21 mouse cellular contexts compared by ENCODE assay signal in genomic region chr5:123423885-123424284, GRCm38 (mm10). TPM values are rescaled to one million over a fixed set of nuclear protein-coding genes. Genes with fewer than 3 reads are reported as not detected.
DNase-seq lines count a peak whose midpoint lies in the region; ATAC-seq lines count a peak whose summit lies in the region.
"Had no signal": no experiment of that assay in that cellular context is flagged by ENCODE, and none has a peak within 500 bp of the region (broad histone marks: within the 10 kb centered on the region; RNA-seq: fewer than 3 reads in every experiment).

No protein-coding gene starts in this region.

- no peaks in the 10 kb centered on the region for H3K27me3 ChIP-seq in embryonic facial prominence, embryonic 14.5 days (replicated peaks; ENCODE audit: control insufficient read depth, insufficient read depth, low read length)
- no peaks in the 10 kb centered on the region for H3K27me3 ChIP-seq in embryonic facial prominence, embryonic 10.5 days (replicated peaks; ENCODE audit: low read depth, poor library complexity, severe bottlenecking)
- H3K27me3 ChIP-seq in heart, embryonic 14.5 days (ENCODE audit: control insufficient read depth, insufficient read depth, low read length): no peaks in the 10 kb centered on the region
- H3K27me3 ChIP-seq in heart, embryonic 11.5 days (ENCODE audit: control insufficient read depth, insufficient read depth, low read length): no peaks in the 10 kb centered on the region
- H3K27me3 ChIP-seq: hindbrain, embryonic 15.5 days; midbrain, embryonic 13.5 days; Patski had no signal

- no peaks in the 10 kb centered on the region for H3K36me3 ChIP-seq in embryonic facial prominence, embryonic 14.5 days (ENCODE audit: control insufficient read depth, insufficient read depth, low read length)
- peaks cover 15% of the 10 kb centered on the region for H3K36me3 ChIP-seq in embryonic facial prominence, embryonic 10.5 days (replicated peaks)
- H3K36me3 ChIP-seq in heart, embryonic 14.5 days (ENCODE audit: control insufficient read depth, insufficient read depth, low read length): no peaks in the 10 kb centered on the region
- no peaks in the 10 kb centered on the region; the same call in 1 of the 2 replicates for H3K36me3 ChIP-seq in heart, embryonic 11.5 days (ENCODE audit: control insufficient read depth, insufficient read depth, low read length)
- H3K36me3 ChIP-seq: hindbrain, embryonic 15.5 days had no signal

- 0 out of 2 replicates have a peak, but pooled peaks cover 4% of the 10 kb centered on the region for H3K9me3 ChIP-seq in embryonic facial prominence, embryonic 14.5 days (ENCODE audit: control insufficient read depth, low read length)
- H3K9me3 ChIP-seq in embryonic facial prominence, embryonic 10.5 days: peaks cover 11% of the 10 kb centered on the region; the same call in 1 of the 2 replicates
- peaks cover 6% of the 10 kb centered on the region; the same call in 1 of the 2 replicates for H3K9me3 ChIP-seq in heart, embryonic 14.5 days (ENCODE audit: control insufficient read depth, low read length)
- no peaks in the 10 kb centered on the region for H3K9me3 ChIP-seq in heart, embryonic 11.5 days (replicated peaks; ENCODE audit: control insufficient read depth, low read length)
- H3K9me3 ChIP-seq: hindbrain, embryonic 15.5 days; midbrain, embryonic 13.5 days had no signal

- H3K9ac ChIP-seq in embryonic facial prominence, embryonic 14.5 days (ENCODE audit: low read depth, low read length): no peak overlapping the region
- H3K9ac ChIP-seq in heart, embryonic 14.5 days (ENCODE audit: low read length): no peak overlapping the region
- H3K9ac ChIP-seq in heart, embryonic 11.5 days (ENCODE audit: low read depth, low read length): no peak overlapping the region
- H3K9ac ChIP-seq: hindbrain, embryonic 15.5 days; lung, embryonic 14.5 days; midbrain, embryonic 13.5 days had no signal

- ATAC-seq in embryonic facial prominence, embryonic 14.5 days (ENCODE audit: low read depth): no peak
- no peak for ATAC-seq in heart, embryonic 14.5 days (ENCODE audit: insufficient number of reproducible peaks, insufficient read depth, low FRiP score, low read depth)
- no peak for ATAC-seq in heart, embryonic 11.5 days (replicated peaks; ENCODE audit: insufficient number of reproducible peaks, low FRiP score, low TSS enrichment)
- ATAC-seq: activated CD4-positive, CD25-positive, alpha-beta regulatory T cell, adult 4 months; midbrain, embryonic 13.5 days; Patski had no signal

- H3K27ac ChIP-seq in embryonic facial prominence, embryonic 14.5 days (replicated peaks; ENCODE audit: low read depth, low read length): no peak overlapping the region
- no peak overlapping the region for H3K27ac ChIP-seq in embryonic facial prominence, embryonic 10.5 days (replicated peaks)
- H3K27ac ChIP-seq in heart, embryonic 14.5 days (replicated peaks in 1 of 2; ENCODE audit: control insufficient read depth in 1 of 2, insufficient read depth in 1 of 2, low read depth in 2 of 2, low read length in 2 of 2): peak overlapping the region in 1 of 2 experiments; percentile 50; a peak in 2 of 4 replicates
- H3K27ac ChIP-seq in heart, embryonic 11.5 days (ENCODE audit: low read depth, low read length): no peak overlapping the region
- H3K27ac ChIP-seq: hindbrain, embryonic 15.5 days; kidney, postnatal 0 days; midbrain, embryonic 13.5 days had no signal

- peaks cover 8% of the 10 kb centered on the region for H3K4me1 ChIP-seq in embryonic facial prominence, embryonic 14.5 days (ENCODE audit: control insufficient read depth, insufficient read depth, low read length)
- H3K4me1 ChIP-seq in embryonic facial prominence, embryonic 10.5 days: peaks cover 17% of the 10 kb centered on the region
- H3K4me1 ChIP-seq in heart, embryonic 14.5 days (ENCODE audit: control insufficient read depth in 2 of 2, insufficient read depth in 2 of 2, low read length in 2 of 2): peaks cover 0 to 14% of the 10 kb centered on the region in 2 experiments; a peak in 3 of 4 replicates
- peaks cover 8% of the 10 kb centered on the region for H3K4me1 ChIP-seq in heart, embryonic 11.5 days (ENCODE audit: control insufficient read depth, insufficient read depth, low read length)

- DNase-seq in embryonic facial prominence, embryonic 14.5 days (ENCODE audit: low spot score): peak; percentile 56
- DNase-seq in embryonic facial prominence, embryonic 10.5 days (ENCODE audit: low spot score): no peak
- peak; percentile 38 for DNase-seq in Muller cell, postnatal 12 days (ENCODE audit: inconsistent ontology term)
- DNase-seq in heart, postnatal 10 days: peak; percentile 36 to 43
- no peak for DNase-seq in cerebellum, postnatal 25 days
- no peak for DNase-seq in urinary bladder, postnatal 36 days (ENCODE audit: low spot score in 2 of 2)
- DNase-seq: B cell, adult 2 months; cerebellum, adult 18-20 months; kidney, adult 11 months; layer of hippocampus, postnatal 36 days; lung, embryonic 14.5 days; retina, postnatal 1 day; right cerebral cortex, postnatal 4 days; thymus, adult 2 months had no signal

- no peak overlapping the region for H3K4me2 ChIP-seq in embryonic facial prominence, embryonic 14.5 days (ENCODE audit: low read depth, low read length)
- 0 out of 2 replicates have a peak overlapping the region, but pooled peaks have one; percentile 14 for H3K4me2 ChIP-seq in heart, embryonic 14.5 days (ENCODE audit: low read length)
- H3K4me2 ChIP-seq in heart, embryonic 11.5 days: no peak overlapping the region
- H3K4me2 ChIP-seq: hindbrain, embryonic 15.5 days; lung, embryonic 14.5 days; midbrain, embryonic 13.5 days had no signal

- WGBS in embryonic facial prominence, embryonic 14.5 days: 55% methylated on average over 2 of the region's 2 CpGs
- WGBS in embryonic facial prominence, embryonic 10.5 days: 79% methylated on average over 2 of the region's 2 CpGs
- 19% methylated on average over 2 of the region's 2 CpGs for WGBS in heart, embryonic 14.5 days
- WGBS in heart, embryonic 11.5 days (ENCODE audit: insufficient replicate concordance): 48% methylated on average over 2 of the region's 2 CpGs

- no peak overlapping the region for H3K4me3 ChIP-seq in embryonic facial prominence, embryonic 14.5 days (ENCODE audit: low read depth, low read length)
- no peak overlapping the region for H3K4me3 ChIP-seq in embryonic facial prominence, embryonic 10.5 days
- no peak overlapping the region for H3K4me3 ChIP-seq in heart, embryonic 14.5 days (ENCODE audit: control insufficient read depth in 1 of 2, insufficient read depth in 1 of 2, low read depth in 1 of 2, low read length in 2 of 2)
- no peak overlapping the region for H3K4me3 ChIP-seq in heart, embryonic 11.5 days (ENCODE audit: low read depth, low read length)
- H3K4me3 ChIP-seq: hindbrain, embryonic 15.5 days; midbrain, embryonic 13.5 days had no signal

- intact Hi-C loops in heart, postnatal 10 days (cut with DNase I): no loop called here

RNA-seq across cellular contexts. Expression of gene Mlxip, which starts 29.3 kb away (rescaled TPM):
- 17.7 and 18.8 TPM in 2 replicates for polyA plus RNA-seq in embryonic facial prominence, embryonic 14.5 days (2014; fragmentation: Nextera tagmentation; extraction: Ambion mirVana)
- polyA plus RNA-seq in embryonic facial prominence, embryonic 10.5 days (2016; fragmentation: Nextera tagmentation; extraction: Ambion mirVana): 18.6 and 20.8 TPM in 2 replicates
- 12.6 and 13.6 TPM in 2 replicates for polyA plus RNA-seq in heart, embryonic 14.5 days (2014; fragmentation: Nextera tagmentation; extraction: Ambion mirVana)
- 12.0 and 15.2 TPM in 2 replicates for polyA plus RNA-seq in heart, embryonic 11.5 days (2014; fragmentation: Nextera tagmentation; extraction: Ambion mirVana)
- total RNA-seq in heart, postnatal 10 days (2021): 10 to 100 TPM; 24.7 to 26.3 TPM

Comparison
In these comparisons a context has a peak if more than half of its experiments do, and no peak if none do; other contexts are left out.
1. DNase-seq: peak in embryonic facial prominence, embryonic 14.5 days (single experiment), Muller cell, postnatal 12 days (single experiment) and heart, postnatal 10 days (2 of 2); none in embryonic facial prominence, embryonic 10.5 days (single experiment), cerebellum, postnatal 25 days (0 of 2) and urinary bladder, postnatal 36 days (0 of 2).